Mouse (Mus musculus) right cerebral cortex, postnatal 10 days (tissue): ENCODE data around the gene Tmprss6.

Source experiments
- DNase-seq, 2 experiments: peaks; one replicate each; pipeline ENCODE4 v3.0.0; 2021; ENCODE audit warnings: low spot score in 2 of 2

The Tmprss6 gene

GRCm38 (mm10) chr15:78447746-78448535 is 20.5 kb downstream of the Tmprss6 start:
- DNase-seq, result peak; percentile 94 to 96

GRCm38 (mm10) chr15:78447121-78447520 is 21.3 kb downstream of the Tmprss6 start:
- DNase-seq, result no peak

- no peak for DNase-seq
Observed at GRCm38 (mm10) chr15:78443857-78444256, 24.6 kb downstream of the Tmprss6 start.

GRCm38 (mm10) chr15:78442231-78442630 is 26.2 kb downstream of the Tmprss6 start:
- DNase-seq, result no peak

DNA sequence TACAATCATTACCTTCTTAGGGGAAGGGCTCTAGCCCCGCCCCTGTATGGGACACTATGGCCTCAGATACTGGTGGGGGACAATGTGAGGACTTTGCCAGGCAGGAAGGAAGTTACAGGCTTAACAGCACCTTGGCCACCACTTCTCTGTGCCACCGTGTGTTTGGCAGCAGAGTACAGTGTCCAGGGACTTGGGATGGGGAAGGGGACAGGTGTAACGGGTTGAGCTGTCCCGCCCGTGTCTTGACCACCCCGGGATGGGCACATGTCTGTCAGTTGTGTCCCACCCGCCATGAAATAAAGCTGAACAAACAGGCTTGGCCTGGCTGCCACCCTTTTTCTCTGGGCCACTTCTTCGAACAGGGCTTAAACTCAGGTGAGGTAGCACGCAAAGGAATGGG is 29.5 kb downstream of the Tmprss6 start:
- no peak for DNase-seq

GRCm38 (mm10) chr15:78438505-78438904 is 29.9 kb downstream of the Tmprss6 start:
- no peak for DNase-seq

- DNase-seq, result no peak
Observed at GRCm38 (mm10) chr15:78438018-78438394, 30.4 kb downstream of the Tmprss6 start.

DNA sequence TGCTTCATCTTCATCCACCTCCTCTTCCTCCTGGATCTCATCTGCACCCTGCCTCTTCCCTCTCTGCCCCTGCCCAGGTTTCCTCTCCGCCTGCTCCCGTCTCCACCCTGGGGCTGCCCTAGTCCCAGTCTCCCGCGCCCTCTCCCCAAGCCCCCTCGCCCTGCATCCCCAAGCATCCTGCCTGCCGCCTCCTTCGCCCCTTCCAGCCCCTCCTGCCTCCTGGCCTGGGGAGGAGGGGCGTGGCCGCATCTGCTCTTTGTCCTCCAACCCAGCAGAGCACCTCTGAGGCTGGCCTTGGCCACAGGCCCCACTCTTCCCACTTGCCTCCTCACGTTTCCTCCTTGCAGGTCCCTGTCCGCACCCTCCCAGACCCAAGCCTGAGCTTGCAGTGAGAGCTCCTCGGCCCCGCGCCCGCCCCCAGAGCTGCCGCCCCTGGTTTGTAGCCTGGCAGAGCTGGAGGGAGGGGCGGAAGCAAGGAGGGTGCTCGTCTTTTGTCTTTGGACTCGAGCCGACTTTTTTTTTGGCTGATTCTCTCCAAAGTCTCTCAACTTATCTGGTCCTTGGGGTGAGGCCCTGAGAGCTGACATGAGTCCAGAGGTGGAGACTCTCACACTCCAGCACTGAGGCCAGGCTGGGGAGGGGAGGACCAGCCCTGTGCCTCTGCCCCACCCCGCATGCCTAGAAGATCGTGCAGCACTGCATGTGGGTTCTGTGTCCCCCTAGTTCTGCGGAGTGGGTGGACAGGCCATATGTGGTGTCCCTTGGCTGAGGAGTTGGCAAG is 31.0 kb downstream of the Tmprss6 start:
- peak; percentile 59 to 70 for DNase-seq

DNA sequence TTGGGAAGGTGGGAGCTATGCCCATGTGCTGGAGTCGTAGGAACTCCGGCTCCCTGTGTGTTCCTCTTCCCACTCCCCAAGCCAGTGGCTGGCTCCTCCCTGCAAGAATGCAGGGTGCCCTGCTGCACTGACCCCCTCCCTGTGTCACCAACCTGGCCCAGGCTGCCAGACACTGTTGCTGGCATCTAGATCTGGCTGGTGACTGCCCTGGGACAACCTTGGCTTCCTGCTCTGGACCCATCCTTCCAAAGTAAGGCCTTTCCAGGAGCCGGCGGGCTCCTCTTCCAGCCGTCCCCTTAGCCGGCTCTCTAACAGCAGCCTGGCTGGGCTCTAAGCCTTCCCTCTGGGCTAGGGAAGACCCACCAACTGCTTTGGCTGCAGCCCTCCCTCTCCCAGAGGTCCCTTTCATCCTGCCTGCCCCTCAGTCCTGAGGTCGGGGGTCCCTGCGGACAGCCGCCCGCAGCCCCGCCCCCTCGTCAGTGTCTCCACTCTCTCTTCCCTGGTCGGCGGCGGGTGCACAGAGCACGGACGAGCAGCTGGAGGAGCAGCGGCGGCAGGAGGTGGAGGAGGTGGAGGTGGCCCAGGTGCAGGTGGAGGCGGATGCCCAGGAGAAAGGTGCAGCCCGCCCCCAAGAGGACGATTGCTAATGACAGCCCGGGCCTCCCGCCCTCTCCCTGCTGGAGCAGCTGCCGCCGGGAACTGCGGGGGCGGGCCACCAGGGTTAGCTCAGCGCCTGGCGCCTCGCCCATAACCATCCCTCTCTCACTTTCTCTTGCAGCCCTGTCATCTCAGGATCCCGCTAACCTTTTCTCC is 31.8 kb downstream of the Tmprss6 start:
- DNase-seq, result peak; percentile 90 to 93

- no peak for DNase-seq
Observed at GRCm38 (mm10) chr15:78435681-78436080, 32.8 kb downstream of the Tmprss6 start.

DNA sequence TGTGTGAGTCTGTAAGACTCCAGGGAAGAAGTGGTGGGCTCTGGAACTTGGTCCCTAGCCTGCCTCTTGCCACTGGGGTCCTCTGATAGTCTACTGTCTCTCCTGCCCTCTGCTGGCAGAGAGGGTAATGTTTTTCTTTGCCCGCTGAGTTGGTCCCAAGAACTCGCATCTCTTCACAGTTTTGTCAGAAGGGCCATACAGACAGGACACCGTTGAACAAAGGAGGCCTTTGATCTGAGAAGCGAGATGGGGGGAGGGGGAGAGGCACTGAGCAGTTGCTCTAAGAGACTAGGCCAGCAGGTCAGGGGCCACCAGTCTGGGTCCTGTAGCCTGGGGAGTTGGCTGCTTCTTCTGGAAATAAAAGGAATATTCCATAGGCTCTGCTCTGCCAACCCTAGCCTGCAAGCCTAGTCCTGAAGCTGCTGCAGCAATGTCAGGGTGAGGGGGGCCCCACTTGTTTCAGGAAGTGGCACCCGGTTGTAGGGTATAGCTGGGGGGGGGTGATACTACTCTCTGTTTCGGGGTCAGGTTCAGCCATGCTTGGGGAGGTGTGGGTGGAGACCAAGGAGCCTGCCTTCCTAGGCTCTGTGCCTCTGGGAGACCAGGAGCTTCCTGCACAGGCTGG is 33.4 kb downstream of the Tmprss6 start:
- DNase-seq, result peak; percentile 69 to 75

GRCm38 (mm10) chr15:78431541-78432121 is 36.8 kb downstream of the Tmprss6 start:
- DNase-seq, result no peak

DNA sequence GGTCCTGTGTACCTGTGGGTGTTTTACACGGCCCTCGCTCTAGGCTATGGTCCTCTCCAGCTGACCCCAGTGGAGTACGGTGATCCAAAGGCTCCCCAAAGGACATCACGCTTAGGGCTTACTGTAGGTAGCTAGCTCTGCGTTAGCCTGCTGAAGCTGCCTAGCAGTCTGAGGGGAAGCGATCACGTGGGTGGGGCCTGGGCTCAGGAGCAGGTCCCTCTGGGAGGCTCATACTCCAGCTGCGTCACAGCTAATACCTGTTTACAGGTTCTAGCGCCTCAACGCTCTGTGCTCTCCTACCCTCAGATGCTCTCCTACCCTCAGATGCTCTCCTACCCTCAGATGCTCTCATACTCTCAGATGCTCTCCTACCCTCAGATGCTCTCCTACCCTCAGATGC is 37.6 kb downstream of the Tmprss6 start:
- no peak for DNase-seq

DNA sequence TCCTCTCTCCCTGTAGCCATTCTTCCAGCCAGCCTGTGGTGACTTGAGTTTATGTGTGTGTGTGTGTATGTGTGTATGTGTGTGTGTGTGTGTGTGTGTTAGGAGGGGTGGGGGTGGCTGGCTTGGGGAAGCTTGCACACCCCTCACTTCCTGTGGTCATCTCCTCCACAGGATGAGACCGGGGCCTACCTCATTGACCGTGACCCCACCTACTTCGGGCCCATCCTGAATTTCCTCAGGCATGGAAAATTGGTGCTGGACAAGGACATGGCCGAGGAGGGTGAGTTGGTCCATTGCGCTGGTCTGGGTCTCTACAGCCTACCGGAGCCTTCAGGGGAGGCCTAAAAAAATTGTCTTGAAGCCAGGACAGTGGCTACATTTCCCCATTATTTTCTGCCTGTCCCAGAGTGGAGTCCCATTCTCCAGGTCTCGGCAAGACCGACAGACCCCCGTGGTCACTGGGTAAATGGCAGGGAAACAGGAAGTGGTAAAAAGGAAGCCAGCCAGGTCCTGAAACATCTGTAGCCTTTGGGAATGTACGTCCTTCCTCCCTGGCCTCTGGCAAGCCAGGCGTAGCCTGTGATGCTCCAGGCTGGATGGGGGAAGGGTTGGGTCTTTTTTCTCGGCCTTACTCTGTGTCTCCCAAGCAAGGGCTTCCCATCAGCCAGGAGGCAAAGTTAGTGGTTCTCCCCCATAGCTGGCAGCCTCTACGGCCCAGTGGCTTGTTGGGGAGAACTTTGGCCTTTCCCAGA is 38.4 kb downstream of the Tmprss6 start:
- DNase-seq, result no peak

- no peak for DNase-seq
Observed at GRCm38 (mm10) chr15:78429139-78429459, 39.3 kb downstream of the Tmprss6 start.

GRCm38 (mm10) chr15:78428391-78429138 is 39.9 kb downstream of the Tmprss6 start, which contains the start of gene Kctd17:
Gene Kctd17, plus strand, starts transcription at chr15:78428564.
- peak; percentile 88 to 89 for DNase-seq

DNA sequence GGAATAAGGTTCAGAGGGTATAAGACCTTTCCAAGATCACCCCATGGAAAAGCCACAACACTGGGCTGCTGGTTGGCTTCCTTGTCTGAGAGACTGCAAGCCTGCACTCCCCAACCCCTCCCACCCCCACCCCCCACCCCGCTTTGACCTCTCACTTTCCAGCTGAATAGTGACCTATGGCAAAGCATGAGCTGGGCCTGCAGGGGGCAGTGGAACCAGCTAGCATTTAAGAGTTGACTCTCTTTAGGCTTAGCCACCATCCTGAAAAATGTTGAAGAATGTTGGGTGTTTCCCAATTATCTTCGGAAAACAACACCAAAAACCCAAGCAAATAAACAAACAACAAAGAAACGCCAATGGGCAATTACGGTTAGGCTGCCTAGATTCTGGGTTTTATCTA is 43.2 kb downstream of the Tmprss6 start:
- no peak for DNase-seq

GRCm38 (mm10) chr15:78424507-78424906 is 43.9 kb downstream of the Tmprss6 start:
- peak in 1 of 2 experiments; percentile 41 for DNase-seq

- peak; percentile 83 to 93 for DNase-seq
Observed at GRCm38 (mm10) chr15:78422046-78422956, 46.1 kb downstream of the Tmprss6 start.
